Mouse (Mus musculus) heart, adult 2 months (tissue): ENCODE measurements around the gene Zfp768. TPM values are rescaled to one million over a fixed set of nuclear protein-coding genes. Genes with fewer than 3 reads are reported as not detected.
A peak's percentile ranks its signal among the peaks of the same experiment; 100 is the strongest.
"Not testable (repeated sequence)": the region's sequence is repeated elsewhere in the genome, so short reads cannot be mapped to it uniquely, and the experiment has no call there.

Source experiments
- DNase-seq, 2 experiments: peaks; one replicate each; pipeline ENCODE4 v3.0.0; 2021
- H3K27ac ChIP-seq: fragments of 200-600 bp; 2 replicates; pipeline ENCODE4 v1.8.1; 2022
- H3K27me3 ChIP-seq: fragments of 200-500 bp; 2 replicates; pipeline ENCODE4 v1.6.1; 2012; ENCODE audit warnings: mild to moderate bottlenecking, low read length, inconsistent platforms, mixed read lengths; ENCODE audit not compliant: control insufficient read depth, insufficient read depth
- H3K36me3 ChIP-seq: fragments of 200-500 bp; 2 replicates; pipeline ENCODE4 v1.6.1; 2012; ENCODE audit warnings: low read length, inconsistent platforms; ENCODE audit not compliant: control insufficient read depth, insufficient read depth
- H3K4me1 ChIP-seq: fragments of 200-500 bp; 2 replicates; pipeline ENCODE4 v1.6.1; 2011; ENCODE audit warnings: low read length; ENCODE audit not compliant: control insufficient read depth, insufficient read depth
- H3K4me3 ChIP-seq: fragments of 200-600 bp; 2 replicates; pipeline ENCODE4 v1.8.1; 2022
- H3K79me2 ChIP-seq: fragments of 200-500 bp; replicated peaks from 2 replicates; pipeline ENCODE4 v1.6.1; 2012; ENCODE audit warnings: mild to moderate bottlenecking, inconsistent platforms, low read length, moderate library complexity, mixed read lengths; ENCODE audit not compliant: control insufficient read depth, insufficient read depth
- H3K9ac ChIP-seq: fragments of 200-500 bp; 2 replicates; pipeline ENCODE4 v1.6.1; 2012; ENCODE audit warnings: low read depth, mild to moderate bottlenecking, control low read depth, inconsistent platforms, low read length, mixed read lengths
- CTCF ChIP-seq: fragments of 200-600 bp; IDR thresholded peaks from 2 replicates; pipeline ENCODE4 v1.8.1; 2022; ENCODE audit warnings: antibody characterized with exemption, mild to moderate bottlenecking, moderate library complexity
- EP300 ChIP-seq: fragments of 200-500 bp; IDR thresholded peaks from 2 replicates; pipeline ENCODE4 v1.6.1; 2011; ENCODE audit warnings: low read depth, low read length, control low read depth; ENCODE audit not compliant: insufficient read depth
- POLR2A ChIP-seq: fragments of 200-500 bp; IDR thresholded peaks from 2 replicates; pipeline ENCODE4 v1.6.1; 2011; ENCODE audit warnings: mild to moderate bottlenecking, low read depth, low read length, control low read depth; ENCODE audit not compliant: insufficient read depth
- WGBS: fragments of 180-500 bp; shearing (Covaris S2); methylation state at CpG from one replicate; pipeline ENCODE4 v1.1.7; 2018; 5-methylcytosine and 5-hydroxymethylcytosine counted together
- intact Hi-C: fragments of 180-260 bp; cut with DNase I; formaldehyde crosslinking; loops from one replicate; pipeline ENCODE4 v1.15.1; 2025
- polyA plus RNA-seq: library from polyadenylated mRNA; depleted of rRNA; stranded (reverse); fragments of >200 nt; gene quantifications from 2 replicates; pipeline ENCODE4 v1.2.3, GENCODE M21; 2012
- total RNA-seq, 2 experiments: library from RNA; stranded (reverse); gene quantifications; 2 replicates each; pipeline ENCODE4 v1.2.3; 2021

The Zfp768 gene
- total and polyA plus RNA-seq, 3 experiments = 31.6 to 37.2 (median 36.5) TPM

GRCm38 (mm10) chr7:127390306-127390705 lies 44.9 kb upstream of the Zfp768 start:
- H3K36me3 ChIP-seq = no peaks in the 10 kb centered on the region; the same call in 1 of the 2 replicates
- TF ChIP-seq EP300 (no peak), CTCF (no peak), POLR2A (no peak)
- intact Hi-C loops = loop anchor here (5.0 kb wide), 1 partner anchor 82 kb away; no protein-coding TSS in a partner anchor
- H3K9ac ChIP-seq = no peak overlapping the region
- H3K27ac ChIP-seq = no peak overlapping the region
- peaks cover 9% of the 10 kb centered on the region for H3K4me1 ChIP-seq
- no peaks in the 10 kb centered on the region for H3K79me2 ChIP-seq
- no peaks in the 10 kb centered on the region for H3K27me3 ChIP-seq
- WGBS = 80% methylated on average over 7 of the region's 7 CpGs
- no peak for DNase-seq
- H3K4me3 ChIP-seq = no peak overlapping the region

- H3K36me3 ChIP-seq, H3K4me3 ChIP-seq, intact Hi-C loops, H3K27ac ChIP-seq, H3K9ac ChIP-seq, H3K79me2 ChIP-seq, H3K27me3 ChIP-seq, H3K4me1 ChIP-seq, DNase-seq: not testable (repeated sequence)
Observed at GRCm38 (mm10) chr7:127388201-127388600, 42.8 kb upstream of the Zfp768 start.

GRCm38 (mm10) chr7:127386641-127387392 lies 41.4 kb upstream of the Zfp768 start, which contains the start of gene 9130019O22Rik:
Gene 9130019O22Rik, minus strand, starts transcription at chr7:127387166.
- TF ChIP-seq EP300 (0 out of 2 replicates have a peak, but pooled peaks have one; percentile 19), CTCF (no peak), POLR2A (peak; percentile 94)

GRCm38 (mm10) chr7:127385560-127385959 lies 40.2 kb upstream of the Zfp768 start:
- H3K79me2 ChIP-seq, DNase-seq, H3K4me3 ChIP-seq, intact Hi-C loops, H3K36me3 ChIP-seq, H3K27me3 ChIP-seq, H3K4me1 ChIP-seq, H3K9ac ChIP-seq, H3K27ac ChIP-seq: not testable (repeated sequence)
- 96% methylated on average over 4 of the region's 4 CpGs for WGBS

More at GRCm38 (mm10) chr7:127386641-127387392, 41.4 kb upstream of the Zfp768 start, which contains the start of gene 9130019O22Rik:
- Histone ChIP-seq H3K36me3 (no peaks in the 10 kb centered on the region), H3K27ac (peak within 1 kb of the TSS; percentile 78), H3K79me2 (no peaks in the 10 kb centered on the region), H3K9ac (peak within 1 kb of the TSS; percentile 72), H3K4me3 (peak within 1 kb of the TSS; percentile 72), H3K4me1 (peaks cover 2% of the 10 kb centered on the region), H3K27me3 (no peaks in the 10 kb centered on the region)
- peak; percentile 87 to 92 for DNase-seq
- 10% methylated on average over 38 of the region's 38 CpGs for WGBS
- intact Hi-C loops = loop anchor here (1.0 kb wide), 1 partner anchor 12 kb away; no protein-coding TSS in a partner anchor

GRCm38 (mm10) chr7:127378310-127378921 lies 33.0 kb upstream of the Zfp768 start:
- Histone ChIP-seq H3K9ac (no peak overlapping the region), H3K4me1 (peaks cover 1% of the 10 kb centered on the region; the same call in 1 of the 2 replicates), H3K4me3 (no peak overlapping the region), H3K27ac (no peak overlapping the region), H3K36me3 (no peaks in the 10 kb centered on the region), H3K79me2 (no peaks in the 10 kb centered on the region), H3K27me3 (no peaks in the 10 kb centered on the region)
- 60% methylated on average over 6 of the region's 6 CpGs for WGBS
- TF ChIP-seq POLR2A (no peak), CTCF (no peak), EP300 (no peak)
- intact Hi-C loops = no loop called here
- no peak for DNase-seq
